Mouse (Mus musculus): Measurements from ENCODE around the gene Grik4. TPM values are rescaled to one million over a fixed set of nuclear protein-coding genes. Genes with fewer than 3 reads are reported as not detected.
A peak's percentile ranks its signal among the peaks of the same experiment; 100 is the strongest.

Gene Grik4
- total RNA-seq, 2 experiments from 2014 or later = 0.72 TPM; not detected in 1

DNA sequence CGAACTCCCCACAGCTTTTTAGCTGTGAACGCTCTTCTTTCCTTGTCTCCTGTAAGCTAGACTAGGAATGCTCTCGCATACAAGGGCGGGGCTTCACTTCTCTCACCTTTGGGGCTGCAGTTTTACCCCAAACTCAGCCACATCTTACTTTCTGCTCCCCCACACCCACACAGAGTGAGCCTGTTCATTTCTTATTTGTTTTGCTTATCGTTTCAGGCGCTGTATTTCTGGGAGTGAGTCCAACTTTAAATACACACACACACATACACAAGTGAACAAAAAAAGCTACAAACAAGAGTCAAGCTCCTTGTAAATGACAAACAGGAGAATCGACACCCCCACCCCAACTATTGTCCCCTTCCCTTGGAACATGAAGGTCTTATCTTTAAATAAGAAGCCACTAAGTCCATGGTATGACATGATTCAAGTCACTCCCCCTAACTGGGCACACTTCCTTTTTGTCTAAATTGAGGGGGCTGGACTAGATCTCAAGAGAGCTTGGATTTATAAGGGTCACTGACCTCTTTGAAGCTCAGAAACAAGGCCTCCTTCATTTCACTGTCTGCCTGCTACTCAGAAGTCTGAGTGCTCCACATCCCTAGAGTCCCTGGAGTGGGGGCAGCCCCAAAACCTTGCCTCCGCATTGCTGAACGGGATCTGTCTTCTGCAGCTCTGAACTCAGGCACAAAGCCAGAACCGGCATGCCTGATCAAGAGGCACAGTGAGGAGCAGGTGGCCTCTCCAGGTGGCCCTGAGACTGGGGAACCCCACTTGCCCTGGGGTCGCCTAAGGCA is 79.1 kb downstream of the Grik4 start:
- ATAC-seq (replicated peaks; ENCODE audit: poor library complexity, severe bottlenecking) = no peak

- ATAC-seq (replicated peaks; ENCODE audit: poor library complexity, severe bottlenecking) = no peak
Observed at GRCm38 (mm10) chr9:42863360-42863759, 80.9 kb downstream of the Grik4 start.

GRCm38 (mm10) chr9:42861711-42862110 is 82.6 kb downstream of the Grik4 start:
- no peak for ATAC-seq (replicated peaks; ENCODE audit: poor library complexity, severe bottlenecking)

DNA sequence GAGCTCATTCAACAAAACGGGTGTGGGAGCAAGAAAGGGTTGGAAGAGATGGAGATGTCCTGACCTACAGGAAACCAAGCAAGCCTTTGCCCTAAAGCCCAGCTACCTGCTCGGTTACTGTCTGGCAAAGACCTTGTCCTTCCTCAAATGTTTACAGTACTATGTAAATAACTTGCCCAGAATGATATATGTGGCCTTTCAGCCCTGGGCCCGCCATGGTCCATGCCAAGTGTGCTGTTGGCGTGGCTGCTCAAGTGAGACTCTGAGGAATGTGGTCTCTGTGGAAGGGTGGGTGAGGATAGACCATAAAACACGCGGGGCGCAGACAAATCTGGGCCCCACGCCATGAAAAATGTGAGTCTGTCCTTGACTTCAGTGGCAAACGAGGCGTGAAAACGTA is 83.1 kb downstream of the Grik4 start:
- no peak for ATAC-seq (replicated peaks; ENCODE audit: poor library complexity, severe bottlenecking)

DNA sequence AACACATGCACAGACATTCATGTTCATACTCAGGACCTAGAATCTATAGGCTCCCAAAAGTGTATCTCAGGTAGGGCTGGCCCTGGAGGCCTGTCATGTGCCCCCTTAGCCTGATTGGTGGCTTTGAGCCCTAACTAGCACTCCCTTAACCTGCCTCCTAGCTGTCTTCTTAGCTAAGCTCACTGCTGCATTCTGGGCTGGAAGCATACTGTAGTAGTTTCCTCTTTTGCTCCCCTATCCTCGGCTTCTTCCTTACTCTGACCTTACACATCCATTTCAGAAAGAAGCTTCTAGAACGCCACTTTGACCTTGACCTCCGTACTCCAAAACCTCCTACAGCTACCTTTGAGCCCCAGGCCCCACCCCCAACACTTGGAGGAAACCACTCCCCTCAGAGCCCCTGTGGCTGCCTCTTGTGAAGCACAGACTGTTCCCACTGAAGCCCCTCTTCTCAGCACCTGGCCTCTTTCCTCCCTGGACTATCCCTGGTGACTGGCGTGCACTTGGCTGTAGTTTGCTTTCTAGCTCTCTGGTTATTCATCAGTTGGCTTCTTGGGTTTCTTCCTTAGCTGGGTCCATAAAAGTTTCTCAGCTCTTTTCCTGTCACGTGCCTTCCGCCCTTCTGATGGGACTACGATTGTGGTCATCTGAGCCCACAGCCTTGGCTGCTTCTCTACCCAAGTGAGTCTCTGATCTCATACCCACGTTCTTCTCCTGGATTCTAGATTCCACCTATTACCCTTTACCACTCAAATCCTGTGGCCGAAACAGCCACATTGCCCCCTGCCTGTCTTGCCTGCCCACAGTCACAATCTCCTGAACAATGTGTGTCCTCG is 84.1 kb downstream of the Grik4 start:
- peak; percentile 67 for ATAC-seq (replicated peaks; ENCODE audit: poor library complexity, severe bottlenecking)

GRCm38 (mm10) chr9:42858998-42859690 is 85.1 kb downstream of the Grik4 start:
- peak; percentile 13 for ATAC-seq (replicated peaks; ENCODE audit: poor library complexity, severe bottlenecking)

DNA sequence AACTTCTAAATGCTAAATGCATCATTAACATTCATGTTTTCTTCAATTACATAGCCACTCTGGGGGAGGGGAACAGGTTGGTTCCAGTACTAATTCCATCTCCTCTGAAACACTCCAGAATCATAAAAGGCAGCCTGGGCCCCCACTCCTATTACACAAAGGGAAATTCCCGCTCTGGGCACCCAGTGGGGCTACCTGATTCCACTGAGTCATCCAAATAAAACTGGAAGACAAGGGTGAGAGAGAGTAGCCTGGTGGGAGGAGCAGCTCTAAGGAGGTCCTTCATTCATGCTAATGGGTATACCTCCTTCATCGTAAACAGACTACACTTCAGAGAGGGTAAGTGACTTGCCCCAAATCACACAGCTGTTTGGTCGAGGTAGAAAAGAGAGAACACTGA is 85.7 kb downstream of the Grik4 start:
- ATAC-seq (replicated peaks; ENCODE audit: poor library complexity, severe bottlenecking) = no peak

DNA sequence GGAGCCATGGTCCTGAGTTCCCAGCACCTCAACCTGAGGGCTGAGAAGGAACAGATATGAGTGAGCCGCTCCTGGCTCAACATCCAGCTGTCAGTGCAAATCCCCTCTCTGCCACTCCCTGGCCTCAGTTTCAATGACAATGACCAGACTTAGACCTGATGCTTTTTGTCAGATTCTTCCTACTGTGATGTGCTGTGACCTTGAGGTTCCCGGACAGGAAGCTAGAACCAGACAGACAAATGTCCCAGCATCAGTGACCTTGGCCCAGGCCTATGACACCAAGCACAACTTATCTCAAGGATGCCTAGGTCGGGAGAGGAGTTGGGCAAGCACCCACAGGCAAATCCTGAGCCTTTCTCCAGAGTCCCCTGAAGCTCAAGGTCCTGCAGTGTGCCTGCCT is 86.5 kb downstream of the Grik4 start:
- ATAC-seq (replicated peaks; ENCODE audit: poor library complexity, severe bottlenecking) = no peak

DNA sequence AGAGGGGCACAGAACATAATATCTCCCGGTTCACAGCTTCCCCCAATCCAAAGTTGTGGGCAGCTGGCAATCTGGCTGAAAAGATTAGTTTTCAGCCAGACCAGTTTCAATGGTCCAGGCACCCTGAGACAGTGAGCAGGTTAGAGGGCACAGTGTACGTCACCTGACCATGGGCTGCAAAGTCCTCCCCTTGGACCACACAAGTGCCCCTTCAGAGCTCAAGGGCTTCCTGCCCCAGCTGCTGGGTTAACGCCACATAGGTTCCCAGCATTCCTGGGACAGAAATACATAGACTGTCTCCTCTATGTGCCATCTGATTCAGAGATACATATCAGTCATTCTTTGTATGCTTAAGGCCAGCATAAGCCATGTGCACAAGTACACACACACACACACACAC is 91.2 kb downstream of the Grik4 start:
- no peak for ATAC-seq (replicated peaks; ENCODE audit: poor library complexity, severe bottlenecking)

DNA sequence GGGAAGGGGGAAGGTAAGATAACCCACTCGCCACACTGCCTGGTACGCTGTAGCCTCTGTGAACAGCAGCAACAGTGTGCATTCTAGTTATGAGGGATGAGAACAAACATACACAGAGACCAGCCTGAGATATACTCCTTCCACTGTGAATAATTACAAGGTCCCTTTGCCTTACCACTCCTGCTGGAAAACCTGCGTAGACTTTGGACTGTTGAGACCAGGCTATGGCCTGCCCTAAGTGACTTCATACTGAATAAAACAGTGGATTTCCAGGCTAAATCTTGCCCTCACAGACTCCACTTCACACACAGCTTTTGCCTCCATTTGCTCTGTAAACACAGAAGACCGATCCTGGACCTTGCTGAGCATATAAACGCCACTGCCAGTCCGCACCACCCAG is 94.2 kb downstream of the Grik4 start:
- ATAC-seq (replicated peaks; ENCODE audit: poor library complexity, severe bottlenecking) = no peak

- no peak for ATAC-seq (replicated peaks; ENCODE audit: poor library complexity, severe bottlenecking)
Observed at GRCm38 (mm10) chr9:42848061-42848460, 96.2 kb downstream of the Grik4 start.

DNA sequence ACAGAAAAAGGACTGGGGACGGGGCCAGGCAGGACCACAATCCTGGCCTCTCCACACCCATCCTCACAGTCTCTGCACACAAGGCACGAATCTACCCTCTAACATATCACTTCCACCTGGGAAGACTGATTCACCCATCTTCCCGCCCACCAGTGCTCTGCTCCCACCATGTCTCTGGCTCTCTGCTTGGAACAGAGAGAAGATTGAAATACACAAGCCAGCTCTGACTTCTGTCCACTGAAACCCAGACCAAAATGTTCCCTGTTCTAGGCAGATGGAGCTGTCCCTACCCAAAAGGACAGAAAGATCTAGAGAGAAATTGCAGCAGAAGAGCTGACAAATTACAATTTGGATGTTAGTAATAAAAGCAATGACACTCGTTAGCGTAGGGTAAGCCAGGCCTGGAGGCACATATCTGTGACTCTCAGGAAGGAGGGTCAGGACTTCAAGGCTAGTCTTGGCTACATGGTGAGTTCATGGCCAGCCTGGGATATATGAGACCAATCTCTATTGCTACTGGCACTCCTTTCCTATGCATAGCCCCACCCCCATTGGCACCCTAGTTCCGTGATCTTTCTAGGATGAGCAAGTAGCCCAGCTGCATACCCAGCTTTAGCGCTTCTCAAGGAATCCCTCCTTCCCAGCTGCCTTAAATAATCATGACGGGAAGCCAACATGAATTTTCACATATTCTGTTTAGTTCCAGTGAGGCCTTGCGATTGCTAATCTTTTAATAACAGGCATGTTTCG is 97.4 kb downstream of the Grik4 start:
- no peak for ATAC-seq (replicated peaks; ENCODE audit: poor library complexity, severe bottlenecking)

GRCm38 (mm10) chr9:42846139-42846538 is 98.2 kb downstream of the Grik4 start:
- peak; percentile 70 for ATAC-seq (replicated peaks; ENCODE audit: poor library complexity, severe bottlenecking)

GRCm38 (mm10) chr9:42844301-42844700 is 100.0 kb downstream of the Grik4 start:
- ATAC-seq (replicated peaks; ENCODE audit: poor library complexity, severe bottlenecking) = no peak

DNA sequence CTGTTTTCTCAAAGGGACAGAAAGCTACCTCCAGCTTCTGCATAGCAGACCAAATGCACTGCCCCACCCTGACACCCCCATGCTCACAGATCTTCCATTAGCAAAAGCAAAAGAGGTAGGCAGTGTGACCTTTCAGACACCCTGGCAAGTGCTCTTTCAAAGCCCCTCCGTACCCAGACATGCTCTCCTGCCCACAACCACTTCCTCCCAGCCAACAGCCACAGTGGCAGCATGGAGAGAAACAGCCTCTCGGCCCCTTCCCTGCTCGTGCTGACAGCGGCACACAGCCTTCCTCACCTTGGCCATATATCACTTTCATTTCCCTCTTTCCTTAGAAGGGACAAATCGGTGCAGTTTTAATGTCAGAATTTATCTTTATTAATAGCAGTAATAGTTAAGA is 106.0 kb downstream of the Grik4 start:
- peak; percentile 85 for ATAC-seq (replicated peaks; ENCODE audit: poor library complexity, severe bottlenecking)

DNA sequence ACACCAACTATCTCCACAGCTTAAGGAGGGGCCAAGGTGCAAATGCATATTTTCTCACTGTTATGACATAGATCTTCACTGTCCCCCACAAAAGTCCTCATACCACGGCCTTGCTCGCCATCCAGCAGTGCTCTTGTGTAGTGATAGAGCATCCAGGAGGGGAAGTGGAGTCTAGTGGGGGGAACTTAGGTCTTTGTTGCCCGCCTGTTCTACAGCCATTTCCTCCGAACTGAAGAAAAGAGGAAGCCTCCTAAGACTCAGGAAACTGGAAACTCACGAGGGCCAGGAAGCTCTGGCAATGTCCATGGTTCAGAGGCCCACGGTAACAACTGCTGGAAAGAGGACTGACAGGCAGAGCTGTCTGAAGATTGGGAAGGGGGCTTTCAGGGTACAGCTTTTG is 106.8 kb downstream of the Grik4 start:
- ATAC-seq (replicated peaks; ENCODE audit: poor library complexity, severe bottlenecking) = peak; percentile 85

DNA sequence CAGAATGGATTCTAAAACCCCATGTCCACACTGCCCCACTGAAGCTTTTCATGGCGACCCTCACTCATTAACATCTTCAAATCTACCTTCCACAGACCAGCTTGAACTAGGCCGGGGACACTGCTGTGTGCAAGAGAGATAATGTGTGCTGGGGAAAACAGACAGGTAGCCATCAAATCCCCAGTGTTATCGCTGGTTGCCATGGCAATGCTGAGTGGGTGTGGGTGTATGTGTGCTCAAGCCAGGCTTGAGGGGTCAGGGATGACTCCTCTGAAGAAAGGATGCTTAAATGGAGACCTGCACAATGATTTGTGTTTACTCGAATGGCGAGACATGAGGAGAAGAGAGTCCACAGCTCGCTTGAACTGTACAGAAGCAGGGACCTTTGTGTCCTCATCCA is 112.7 kb downstream of the Grik4 start:
- no peak for ATAC-seq (replicated peaks; ENCODE audit: poor library complexity, severe bottlenecking)

- peak; percentile 33 for ATAC-seq (replicated peaks; ENCODE audit: poor library complexity, severe bottlenecking)
Observed at GRCm38 (mm10) chr9:42819247-42819646, 125.0 kb downstream of the Grik4 start.

GRCm38 (mm10) chr9:42816815-42817214 is 127.5 kb downstream of the Grik4 start:
- ATAC-seq (replicated peaks; ENCODE audit: poor library complexity, severe bottlenecking) = no peak

- no peak for ATAC-seq (replicated peaks; ENCODE audit: poor library complexity, severe bottlenecking)
Observed at GRCm38 (mm10) chr9:42809146-42809545, 135.1 kb downstream of the Grik4 start.
